Mouse (Mus musculus): ENCODE measurements around the gene Srrt.

- no peak for TF ChIP-seq EP300 (IDR thresholded peaks at IDR 0.05; ENCODE audit: insufficient read depth, low read depth, low read length)
- no peak for TF ChIP-seq POLR2A (IDR thresholded peaks at IDR 0.05; ENCODE audit: insufficient read depth, low read length)
- TF ChIP-seq CTCF (IDR thresholded peaks at IDR 0.05; ENCODE audit: low read depth, low read length) = no peak
Measured at GRCm38 (mm10) chr5:137304816-137305215, 2.7 kb downstream of the Srrt start.

Measured in ES-Bruce4 (cell line).